Mouse (Mus musculus): ENCODE measurements around the gene Ermap. TPM values are rescaled to one million over a fixed set of nuclear protein-coding genes. Genes with fewer than 3 reads are reported as not detected.

The Ermap gene
- 0.17 TPM for polyA plus RNA-seq (2014; fragmentation: Illumina TruSeq; extraction: RNeasy Lipid Tissue Mini Kit (QIAGEN cat#74804); ENCODE audit: low read depth, low replicate concordance)

GRCm38 (mm10) chr4:119189864-119190263, at the start of gene Ermap:
TSS of gene Ermap (minus strand) at chr4:119190011.

DNA sequence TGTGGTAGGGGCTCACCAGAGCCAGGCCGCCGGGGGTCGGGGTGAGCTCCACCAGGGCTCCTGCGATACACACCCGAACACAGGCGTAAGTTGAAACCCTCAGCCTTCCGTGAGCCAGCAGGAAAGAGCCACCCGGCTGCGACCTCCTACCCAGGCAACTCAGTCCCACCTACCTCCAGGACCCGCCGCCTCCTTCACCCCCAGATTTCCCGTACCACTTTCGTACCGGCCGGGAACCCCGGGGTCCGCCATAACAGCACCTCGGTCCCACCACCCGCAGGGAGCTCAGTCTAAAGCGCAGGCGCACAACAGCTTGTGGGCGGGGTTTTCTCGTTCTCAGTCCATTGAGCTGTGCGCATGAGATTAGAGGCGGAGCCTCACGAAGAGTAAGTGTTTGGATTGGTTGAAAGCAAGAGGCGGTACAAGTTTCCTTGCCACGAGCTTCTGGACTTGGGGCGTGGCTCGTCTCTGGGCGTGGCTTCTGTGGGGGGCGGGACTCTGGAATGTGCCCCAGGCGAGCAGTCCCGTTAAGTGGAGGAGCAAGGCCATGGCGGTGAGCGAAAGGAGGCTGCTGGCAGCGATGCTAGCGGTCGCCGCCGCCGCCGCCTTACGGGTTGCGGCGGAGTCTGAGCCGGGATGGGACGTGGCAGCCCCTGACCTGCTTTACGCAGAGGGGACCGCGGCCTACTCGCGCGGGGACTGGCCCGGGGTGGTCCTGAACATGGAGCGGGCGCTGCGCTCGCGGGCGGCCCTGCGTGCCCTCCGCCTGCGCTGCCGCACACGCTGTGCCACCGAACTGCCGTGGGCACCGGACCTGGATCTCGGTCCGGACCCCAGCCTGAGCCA, 42.8 kb upstream of the Ermap start, which contains the start of the genes AU022252 and P3h1:
AU022252 (minus strand) TSS at position 303 of the 846 bp plus-strand sequence.
P3h1 (plus strand) TSS at position 506 of the 846 bp plus-strand sequence.

DNA sequence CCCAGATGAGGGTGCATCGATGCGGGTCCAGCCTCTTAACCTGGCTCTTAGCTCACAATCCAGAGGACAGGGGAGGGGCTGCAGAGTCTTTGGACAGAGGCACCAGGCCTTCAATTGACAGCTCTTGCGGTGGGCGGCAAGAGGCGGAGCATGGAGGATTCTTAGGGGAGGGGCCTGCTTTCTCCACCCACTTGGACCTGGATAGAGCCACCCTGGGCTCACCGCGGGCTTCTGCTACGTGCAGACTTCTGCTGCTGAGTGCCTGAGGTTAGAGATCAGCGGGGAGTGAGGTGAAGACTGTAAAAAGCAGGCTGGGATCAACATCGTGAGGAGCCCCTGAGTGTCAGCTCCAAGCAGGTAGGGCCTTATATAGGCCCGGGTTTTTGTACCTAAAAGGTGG, 28.4 kb upstream of the Ermap start, which contains the start of gene Tmem269:
Tmem269 (minus strand) TSS at position 49 of the 400 bp plus-strand sequence.

DNA sequence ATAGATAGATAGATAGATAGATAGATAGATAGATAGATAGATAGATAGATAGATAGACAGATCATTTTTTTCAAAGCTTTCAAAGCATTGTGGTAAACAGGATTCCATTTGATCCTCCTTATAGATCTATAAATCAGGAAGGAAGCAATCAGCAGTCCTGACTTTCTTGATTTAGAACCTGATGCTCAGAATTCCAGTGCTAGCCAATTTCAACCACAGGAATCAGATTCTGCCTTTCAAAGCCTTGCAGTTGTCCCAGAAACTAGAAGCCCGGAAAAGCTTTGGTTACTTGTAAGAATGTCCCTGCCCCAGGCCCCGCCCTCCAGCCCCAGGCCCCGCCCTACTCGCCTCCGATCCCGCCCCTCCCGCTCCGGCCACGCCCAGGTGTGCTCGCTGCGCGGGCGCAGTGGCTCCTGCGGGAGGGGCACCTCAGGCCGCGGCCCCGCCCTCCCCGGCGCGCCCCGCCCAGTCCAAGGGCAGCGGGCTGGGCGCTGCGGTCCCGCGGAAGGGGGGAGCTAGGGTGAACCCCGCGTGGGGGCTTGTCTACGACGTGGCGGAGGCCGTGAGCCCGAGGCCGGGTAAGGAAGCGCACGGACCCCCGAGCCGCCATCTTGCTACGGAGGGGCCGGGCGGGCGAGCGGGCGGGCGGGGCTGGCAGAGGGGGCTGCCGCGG, 5.2 kb upstream of the Ermap start, which contains the start of gene Svbp:
Svbp (plus strand) TSS at position 398 of the 673 bp plus-strand sequence.

GRCm38 (mm10) chr4:119173851-119174453, 15.9 kb downstream of the Ermap start, which contains the start of gene Zfp691:
TSS of gene Zfp691 (minus strand) at chr4:119174195.

Other genes with a start within 250 kb of the Ermap start
- gene Lao1, start 228.4 kb downstream of the Ermap start, polyA plus RNA-seq (2014; fragmentation: Illumina TruSeq; extraction: RNeasy Lipid Tissue Mini Kit (QIAGEN cat#74804); ENCODE audit: low read depth, low replicate concordance): not detected
- 0.55 TPM for gene Slc2a1, start 81.3 kb downstream of the Ermap start, polyA plus RNA-seq (2014; fragmentation: Illumina TruSeq; extraction: RNeasy Lipid Tissue Mini Kit (QIAGEN cat#74804); ENCODE audit: low read depth, low replicate concordance)
- 1.5 TPM for gene Zfp691, start 15.8 kb downstream of the Ermap start, polyA plus RNA-seq (2014; fragmentation: Illumina TruSeq; extraction: RNeasy Lipid Tissue Mini Kit (QIAGEN cat#74804); ENCODE audit: low read depth, low replicate concordance)
- gene Svbp, start 5.3 kb upstream of the Ermap start, polyA plus RNA-seq (2014; fragmentation: Illumina TruSeq; extraction: RNeasy Lipid Tissue Mini Kit (QIAGEN cat#74804); ENCODE audit: low read depth, low replicate concordance): 85.6 TPM
- 68.7 TPM for gene Tmem269, start 28.2 kb upstream of the Ermap start, polyA plus RNA-seq (2014; fragmentation: Illumina TruSeq; extraction: RNeasy Lipid Tissue Mini Kit (QIAGEN cat#74804); ENCODE audit: low read depth, low replicate concordance)
- gene AU022252, start 42.7 kb upstream of the Ermap start, polyA plus RNA-seq (2014; fragmentation: Illumina TruSeq; extraction: RNeasy Lipid Tissue Mini Kit (QIAGEN cat#74804); ENCODE audit: low read depth, low replicate concordance): 4.4 TPM
- gene P3h1, start 42.9 kb upstream of the Ermap start, polyA plus RNA-seq (2014; fragmentation: Illumina TruSeq; extraction: RNeasy Lipid Tissue Mini Kit (QIAGEN cat#74804); ENCODE audit: low read depth, low replicate concordance): 14.1 TPM
- not detected for gene Cldn19, start 65.4 kb upstream of the Ermap start, polyA plus RNA-seq (2014; fragmentation: Illumina TruSeq; extraction: RNeasy Lipid Tissue Mini Kit (QIAGEN cat#74804); ENCODE audit: low read depth, low replicate concordance)
- 1,013 TPM for gene Ybx1, start 104.6 kb upstream of the Ermap start, polyA plus RNA-seq (2014; fragmentation: Illumina TruSeq; extraction: RNeasy Lipid Tissue Mini Kit (QIAGEN cat#74804); ENCODE audit: low read depth, low replicate concordance)
- gene Ppih, start 130.5 kb upstream of the Ermap start, polyA plus RNA-seq (2014; fragmentation: Illumina TruSeq; extraction: RNeasy Lipid Tissue Mini Kit (QIAGEN cat#74804); ENCODE audit: low read depth, low replicate concordance): 64.0 TPM
- gene Ccdc30, start 225.5 kb upstream of the Ermap start, polyA plus RNA-seq (2014; fragmentation: Illumina TruSeq; extraction: RNeasy Lipid Tissue Mini Kit (QIAGEN cat#74804); ENCODE audit: low read depth, low replicate concordance): 1,643 TPM
- 9.5 TPM for gene Ppcs, start 232.4 kb upstream of the Ermap start, polyA plus RNA-seq (2014; fragmentation: Illumina TruSeq; extraction: RNeasy Lipid Tissue Mini Kit (QIAGEN cat#74804); ENCODE audit: low read depth, low replicate concordance)
- 81.5 TPM for gene Zmynd12, start 232.8 kb upstream of the Ermap start, polyA plus RNA-seq (2014; fragmentation: Illumina TruSeq; extraction: RNeasy Lipid Tissue Mini Kit (QIAGEN cat#74804); ENCODE audit: low read depth, low replicate concordance)

Data from testis, adult 10 weeks (tissue).